Mouse (Mus musculus): ENCODE data around the gene Clock.
A peak's percentile ranks its signal among the peaks of the same experiment; 100 is the strongest.

The Clock gene

GRCm38 (mm10) chr5:76274977-76275376 lies 29.6 kb downstream of the Clock start:
- DNase-seq (ENCODE audit: low read depth): no peak

- no peak for DNase-seq (ENCODE audit: low read depth)
Observed at GRCm38 (mm10) chr5:76250948-76251347, 53.6 kb downstream of the Clock start.

- DNase-seq (ENCODE audit: low read depth): no peak
Observed at GRCm38 (mm10) chr5:76246539-76246938, 58.1 kb downstream of the Clock start.

GRCm38 (mm10) chr5:76245419-76245818 lies 59.2 kb downstream of the Clock start:
- no peak for DNase-seq (ENCODE audit: low read depth)

- DNase-seq (ENCODE audit: low read depth): no peak
Observed at GRCm38 (mm10) chr5:76244430-76244829, 60.2 kb downstream of the Clock start.

- DNase-seq (ENCODE audit: low read depth): no peak
Observed at GRCm38 (mm10) chr5:76243929-76244328, 60.7 kb downstream of the Clock start.

- DNase-seq (ENCODE audit: low read depth): no peak
Observed at GRCm38 (mm10) chr5:76243274-76243673, 61.3 kb downstream of the Clock start.

GRCm38 (mm10) chr5:76231171-76231855 lies 73.3 kb downstream of the Clock start:
- no peak for DNase-seq (ENCODE audit: low read depth)

GRCm38 (mm10) chr5:76216691-76217090 lies 87.9 kb downstream of the Clock start:
- no peak for DNase-seq (ENCODE audit: low read depth)

- no peak for DNase-seq (ENCODE audit: low read depth)
Observed at GRCm38 (mm10) chr5:76208066-76208465, 96.5 kb downstream of the Clock start.

- no peak for DNase-seq (ENCODE audit: low read depth)
Observed at GRCm38 (mm10) chr5:76205886-76206285, 98.7 kb downstream of the Clock start.

GRCm38 (mm10) chr5:76203171-76203570 lies 101.4 kb downstream of the Clock start:
- no peak for DNase-seq (ENCODE audit: low read depth)

- DNase-seq (ENCODE audit: low read depth): no peak
Observed at GRCm38 (mm10) chr5:76199346-76199745, 105.2 kb downstream of the Clock start.

- DNase-seq (ENCODE audit: low read depth): no peak
Observed at GRCm38 (mm10) chr5:76194377-76194945, 110.1 kb downstream of the Clock start.

- DNase-seq (ENCODE audit: low read depth): no peak
Observed at GRCm38 (mm10) chr5:76193075-76193474, 111.5 kb downstream of the Clock start.

GRCm38 (mm10) chr5:76190609-76191008 lies 114.0 kb downstream of the Clock start:
- DNase-seq (ENCODE audit: low read depth): no peak

GRCm38 (mm10) chr5:76187885-76188284 lies 116.7 kb downstream of the Clock start:
- DNase-seq (ENCODE audit: low read depth): no peak

GRCm38 (mm10) chr5:76184286-76185080 lies 120.1 kb downstream of the Clock start:
- DNase-seq (ENCODE audit: low read depth): peak; percentile 54

- DNase-seq (ENCODE audit: low read depth): peak; percentile 83
Observed at GRCm38 (mm10) chr5:76183750-76184261, 120.8 kb downstream of the Clock start, which contains the start of gene Tmem165. Gene Tmem165 (plus strand): TSS chr5:76183880.

- no peak for DNase-seq (ENCODE audit: low read depth)
Observed at GRCm38 (mm10) chr5:76183043-76183749, 121.4 kb downstream of the Clock start.

- no peak for DNase-seq (ENCODE audit: low read depth)
Observed at GRCm38 (mm10) chr5:76182326-76182725, 122.3 kb downstream of the Clock start.

GRCm38 (mm10) chr5:76179791-76180190 lies 124.8 kb downstream of the Clock start:
- DNase-seq (ENCODE audit: low read depth): no peak

Data from c-Kit-positive CD71-positive TER-119-negative erythroid progenitor cells, embryonic 14.5 days (primary cell).